Comparison of ENCODE assay signal across 8 mouse cellular contexts in genomic region chr7:30050882-30051548, GRCm38 (mm10). TPM values are rescaled to one million over a fixed set of nuclear protein-coding genes. Genes with fewer than 3 reads are reported as not detected.
DNase-seq lines count a peak whose midpoint lies in the region; ATAC-seq and TF ChIP-seq lines count a peak whose summit lies in the region.

Gene Zfp14, minus strand, starts transcription at chr7:30051380.

- TF ChIP-seq POLR2A in MEL (IDR thresholded peaks at IDR 0.05; ENCODE audit: control insufficient read depth in 1 of 2, insufficient read depth in 1 of 2, low read depth in 1 of 2, low read length in 2 of 2, poor library complexity in 1 of 2): peak in 1 of 2 experiments; percentile 72; a peak in 3 of 4 replicates
- peak; percentile 76; the same call in 1 of the 2 replicates for TF ChIP-seq POLR2A in cerebellum, adult 2 months (IDR thresholded peaks at IDR 0.05; ENCODE audit: borderline replicate concordance, insufficient read depth, low read length)

- no peaks in the 10 kb centered on the region for H3K27me3 ChIP-seq in MEL (ENCODE audit: control insufficient read depth in 1 of 2, insufficient read depth in 2 of 2, low read length in 2 of 2)
- no peaks in the 10 kb centered on the region for H3K27me3 ChIP-seq in cerebellum, adult 2 months (ENCODE audit: control insufficient read depth, insufficient read depth, low read length)
- no peaks in the 10 kb centered on the region for H3K27me3 ChIP-seq in hindbrain, embryonic 10.5 days (ENCODE audit: insufficient read depth, poor library complexity, severe bottlenecking)
- H3K27me3 ChIP-seq in lung, postnatal 0 days (replicated peaks; ENCODE audit: insufficient read depth, low read length): no peaks in the 10 kb centered on the region

- peaks cover 3 to 4% of the 10 kb centered on the region in 2 experiments; a peak in 3 of 4 replicates for H3K4me1 ChIP-seq in MEL (ENCODE audit: control insufficient read depth in 1 of 2, insufficient read depth in 2 of 2, low read length in 2 of 2)
- H3K4me1 ChIP-seq in cerebellum, adult 2 months (ENCODE audit: control insufficient read depth, insufficient read depth, low read length): 0 out of 2 replicates have a peak, but pooled peaks cover 3% of the 10 kb centered on the region
- H3K4me1 ChIP-seq in hindbrain, embryonic 10.5 days (replicated peaks): peaks cover 16% of the 10 kb centered on the region
- no peaks in the 10 kb centered on the region for H3K4me1 ChIP-seq in lung, postnatal 0 days (ENCODE audit: insufficient read depth, low read depth, low read length)

- peak within 1 kb of the TSS; percentile 71 for H3K9ac ChIP-seq in MEL (ENCODE audit: control insufficient read depth, low read depth, low read length, poor library complexity, severe bottlenecking)
- peak within 1 kb of the TSS; percentile 36; the same call in 1 of the 2 replicates for H3K9ac ChIP-seq in lung, postnatal 0 days (replicated peaks; ENCODE audit: low read depth)

- peak; percentile 99 for ATAC-seq in lung, postnatal 0 days

- H3K4me3 ChIP-seq in MEL (ENCODE audit: control insufficient read depth in 1 of 2, insufficient read depth in 1 of 2, low read depth in 2 of 2, low read length in 2 of 2): peak within 1 kb of the TSS; percentile 82 to 90
- H3K4me3 ChIP-seq in cerebellum, adult 2 months (replicated peaks; ENCODE audit: insufficient read depth, low read depth, low read length): peak within 1 kb of the TSS; percentile 78
- H3K4me3 ChIP-seq in hindbrain, embryonic 10.5 days: peak within 1 kb of the TSS; percentile 82
- peak within 1 kb of the TSS; percentile 61 for H3K4me3 ChIP-seq in lung, postnatal 0 days (ENCODE audit: low read depth, low read length)

- TF ChIP-seq EP300 in MEL (IDR thresholded peaks at IDR 0.05; ENCODE audit: low read depth in 1 of 2, low read length in 2 of 2): no peak
- TF ChIP-seq EP300 in lung, postnatal 0 days (IDR thresholded peaks at IDR 0.05): no peak

- peak within 1 kb of the TSS; percentile 89 for H3K4me2 ChIP-seq in lung, postnatal 0 days (replicated peaks; ENCODE audit: low read depth, low read length)

- TF ChIP-seq RAD21 in MEL (IDR thresholded peaks at IDR 0.05; ENCODE audit: low read depth, low read length): no peak

- WGBS in cerebellum, adult 2 months: under 1% methylated on average over 40 of the region's 40 CpGs
- WGBS in hindbrain, embryonic 10.5 days: under 1% methylated on average over 40 of the region's 40 CpGs
- WGBS in lung, postnatal 0 days: 0% methylated on average over 38 of the region's 40 CpGs

- no peaks in the 10 kb centered on the region for H3K9me3 ChIP-seq in MEL (replicated peaks; ENCODE audit: insufficient read depth, low read length)
- no peaks in the 10 kb centered on the region for H3K9me3 ChIP-seq in hindbrain, embryonic 10.5 days
- no peaks in the 10 kb centered on the region for H3K9me3 ChIP-seq in lung, postnatal 0 days (ENCODE audit: low read length)

- H3K36me3 ChIP-seq in MEL (ENCODE audit: control insufficient read depth in 1 of 2, insufficient read depth in 2 of 2, low read length in 2 of 2): peaks cover 0 to 5% of the 10 kb centered on the region in 2 experiments; a peak in 2 of 4 replicates
- peaks cover 21% of the 10 kb centered on the region for H3K36me3 ChIP-seq in hindbrain, embryonic 10.5 days
- H3K36me3 ChIP-seq in lung, postnatal 0 days (ENCODE audit: insufficient read depth, low read length): no peaks in the 10 kb centered on the region

- TF ChIP-seq CTCF in MEL (IDR thresholded peaks at IDR 0.05 in 2 of 3, conservative IDR thresholded peaks at IDR 0.05 in 1 of 3; ENCODE audit: control insufficient read depth in 1 of 3, insufficient read depth in 1 of 3, low read depth in 2 of 3, low read length in 3 of 3, poor library complexity in 1 of 3, severe bottlenecking in 1 of 3): no peak
- no peak for TF ChIP-seq CTCF in cerebellum, adult 2 months (IDR thresholded peaks at IDR 0.05; ENCODE audit: borderline replicate concordance, insufficient read depth, low read depth, low read length)
- 0 out of 2 replicates have a peak, but pooled peaks have one; percentile 1 for TF ChIP-seq CTCF in lung, postnatal 0 days (IDR thresholded peaks at IDR 0.05)

- no peaks in the 10 kb centered on the region for H3K79me2 ChIP-seq in MEL (ENCODE audit: control insufficient read depth, insufficient read depth, low read length, poor library complexity)

- DNase-seq in MEL (ENCODE audit: low read depth, low spot score): peak; percentile 92
- peak; percentile 94 to 95 for DNase-seq in cerebellum, adult 2 months
- DNase-seq in forelimb bud, embryonic 11.5 days (ENCODE audit: low read depth, low spot score): peak; percentile 90
- peak; percentile 90 for DNase-seq in hindbrain, embryonic 10.5 days (ENCODE audit: low spot score)
- DNase-seq in layer of hippocampus, adult 9-11 months: peak; percentile 90
- DNase-seq in lung, postnatal 0 days (ENCODE audit: low spot score): peak; percentile 89
- DNase-seq in ovary, postnatal 14 days (ENCODE audit: low spot score): peak; percentile 77
- DNase-seq in thymus, postnatal 14 days: peak; percentile 93

- no peak within 1 kb of the TSS for H3K27ac ChIP-seq in MEL (ENCODE audit: control insufficient read depth, low read depth, low read length)
- peak within 1 kb of the TSS; percentile 65 for H3K27ac ChIP-seq in cerebellum, adult 2 months (ENCODE audit: insufficient read depth, low read length)
- peak within 1 kb of the TSS; percentile 90 for H3K27ac ChIP-seq in hindbrain, embryonic 10.5 days
- peak within 1 kb of the TSS; percentile 11; the same call in 1 of the 2 replicates for H3K27ac ChIP-seq in lung, postnatal 0 days (ENCODE audit: low read length)

TF ChIP-seq in MEL, 35 proteins besides CTCF, POLR2A, EP300 and RAD21:
- no peak for TF ChIP-seq USF2 (IDR thresholded peaks at IDR 0.05; ENCODE audit: borderline replicate concordance in 1 of 2, insufficient read depth in 1 of 2, low read depth in 1 of 2, low read length in 2 of 2)
- TF ChIP-seq MEF2A (IDR thresholded peaks at IDR 0.05; ENCODE audit: extremely low read depth, insufficient replicate concordance, low read depth, low read length, poor library complexity, severe bottlenecking): no peak
- no peak for TF ChIP-seq UBTF (IDR thresholded peaks at IDR 0.05; ENCODE audit: borderline replicate concordance, insufficient read depth, low read depth, low read length)
- peak; percentile 79 for TF ChIP-seq NRF1 (IDR thresholded peaks at IDR 0.05; ENCODE audit: insufficient read depth, low read depth, low read length, poor library complexity, severe bottlenecking)
- TF ChIP-seq ZC3H11A (IDR thresholded peaks at IDR 0.05; ENCODE audit: low read depth, low read length): no peak
- no peak for TF ChIP-seq CHD1 (IDR thresholded peaks at IDR 0.05; ENCODE audit: low read depth, low read length)
- peak; percentile 70 for TF ChIP-seq SIN3A (IDR thresholded peaks at IDR 0.05; ENCODE audit: low read length)
- peak; percentile 99 for TF ChIP-seq HCFC1 (IDR thresholded peaks at IDR 0.05; ENCODE audit: low read depth, low read length)
- TF ChIP-seq TBP (IDR thresholded peaks at IDR 0.05; ENCODE audit: low read depth, low read length): 0 out of 2 replicates have a peak, but pooled peaks have one; percentile 46
- peak; percentile 84 for TF ChIP-seq ELF1 (IDR thresholded peaks at IDR 0.05; ENCODE audit: low read depth, low read length)

RNA-seq across cellular contexts. Expression of gene Zfp14, which starts in this region (rescaled TPM):
- total RNA-seq in MEL (2012; rRNA removed): 0.16 and 0.39 TPM in 2 replicates
- polyA plus RNA-seq in MEL (2012; ENCODE audit: insufficient read depth in 1 of 2, insufficient read length in 2 of 2, low read depth in 1 of 2, low replicate concordance in 2 of 2, missing spikeins in 1 of 2): under 1 TPM in 1 of 2 experiments, not detected in 1; 0.25 TPM
- polyA plus RNA-seq in cerebellum, adult 2 months (2012; rRNA removed): 14.8 and 18.3 TPM in 2 replicates
- 3.9 and 5.0 TPM in 2 replicates for polyA plus RNA-seq in hindbrain, embryonic 10.5 days (2016; fragmentation: Nextera tagmentation; extraction: Ambion mirVana)
- 2.3 and 2.4 TPM in 2 replicates for polyA plus RNA-seq in lung, postnatal 0 days (2015; fragmentation: Nextera tagmentation; extraction: Ambion mirVana)

Comparison
In these comparisons a context has a peak if more than half of its experiments do, and no peak if none do; other contexts are left out.
1. Peak in DNase-seq, H3K4me3 ChIP-seq and H3K9ac ChIP-seq in MEL; RNA of the gene not detected or under 1 TPM.